Mouse (Mus musculus) MN1 (cell line): ENCODE measurements around the gene Zbp1.

Source experiments
- DNase-seq: peaks from one replicate; pipeline ENCODE4 v3.0.0-alpha.2; 2016; ENCODE audit warnings: low spot score

Zbp1 gene

DNA sequence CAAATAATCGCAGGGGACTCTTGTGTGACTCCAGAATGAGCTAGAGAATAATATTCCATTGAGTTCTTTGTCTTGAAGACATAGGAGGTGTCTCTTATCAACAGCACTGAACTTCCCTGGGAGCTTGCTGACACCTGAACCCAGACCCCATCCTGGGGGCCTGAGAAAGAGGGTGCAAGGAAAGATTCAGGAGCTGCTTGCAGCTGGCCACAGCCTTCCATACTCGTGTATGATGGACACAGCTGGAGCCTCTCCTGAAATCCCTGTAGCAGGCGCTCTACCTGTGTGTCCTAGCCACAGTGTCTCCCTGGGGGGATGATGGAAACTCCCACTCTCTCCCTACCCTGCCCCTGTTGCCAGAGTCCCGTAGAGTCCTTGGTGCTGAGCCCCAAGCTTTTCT, 6.5 kb downstream of the Zbp1 start:
- no peak for DNase-seq

DNA sequence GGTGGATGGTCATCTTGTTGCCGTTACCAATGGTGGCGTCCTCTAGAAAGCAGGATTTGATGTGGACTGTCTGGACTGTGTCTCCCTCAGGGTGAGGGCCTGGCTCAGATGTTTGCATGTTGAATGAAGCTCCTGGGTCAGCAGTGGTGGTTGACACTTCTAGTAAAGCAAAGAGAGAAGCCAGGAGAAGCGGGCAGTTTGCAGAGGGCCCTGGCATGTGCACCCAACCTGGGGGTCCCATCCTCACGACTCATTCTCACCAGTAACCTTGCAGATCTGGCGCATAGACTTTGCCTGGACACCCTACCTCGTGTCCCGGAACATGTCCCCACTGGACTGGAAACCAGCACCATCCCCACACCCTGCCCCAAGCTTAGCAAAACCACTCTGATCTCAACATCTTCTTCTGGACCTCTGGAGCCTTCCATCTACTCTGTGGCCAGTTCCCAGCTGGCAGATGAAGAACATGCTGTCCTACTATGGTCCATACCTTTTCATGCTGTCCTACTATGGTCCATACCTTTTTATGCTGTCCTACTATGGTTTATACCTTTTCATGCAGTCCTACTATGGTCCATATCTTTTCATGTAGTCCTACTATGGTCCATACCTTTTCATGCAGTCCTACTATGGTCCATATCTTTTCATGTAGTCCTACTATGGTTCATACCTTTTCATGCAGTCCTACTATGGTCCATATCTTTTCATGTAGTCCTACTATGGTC, 9.5 kb downstream of the Zbp1 start:
- DNase-seq, result no peak

DNA sequence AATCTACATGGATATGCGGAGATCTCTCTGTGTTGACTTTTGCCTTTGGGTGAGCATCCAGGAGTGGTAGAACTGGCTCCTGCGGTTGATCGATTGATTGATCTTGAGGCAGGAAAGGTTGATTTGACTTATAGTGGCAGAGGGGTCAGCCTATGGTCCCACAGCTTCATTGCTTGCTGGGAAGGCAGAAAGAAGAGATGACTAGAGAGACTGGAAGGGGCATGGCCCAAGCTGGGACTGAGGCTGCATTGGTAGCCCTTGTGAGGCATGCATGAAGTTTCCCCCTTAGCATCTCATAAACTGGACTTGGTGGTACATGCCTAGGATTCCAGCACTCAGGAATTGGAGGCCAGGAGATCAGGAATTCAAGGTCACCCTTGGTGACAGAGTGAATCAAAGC, 11.7 kb downstream of the Zbp1 start:
- DNase-seq, result no peak

DNA sequence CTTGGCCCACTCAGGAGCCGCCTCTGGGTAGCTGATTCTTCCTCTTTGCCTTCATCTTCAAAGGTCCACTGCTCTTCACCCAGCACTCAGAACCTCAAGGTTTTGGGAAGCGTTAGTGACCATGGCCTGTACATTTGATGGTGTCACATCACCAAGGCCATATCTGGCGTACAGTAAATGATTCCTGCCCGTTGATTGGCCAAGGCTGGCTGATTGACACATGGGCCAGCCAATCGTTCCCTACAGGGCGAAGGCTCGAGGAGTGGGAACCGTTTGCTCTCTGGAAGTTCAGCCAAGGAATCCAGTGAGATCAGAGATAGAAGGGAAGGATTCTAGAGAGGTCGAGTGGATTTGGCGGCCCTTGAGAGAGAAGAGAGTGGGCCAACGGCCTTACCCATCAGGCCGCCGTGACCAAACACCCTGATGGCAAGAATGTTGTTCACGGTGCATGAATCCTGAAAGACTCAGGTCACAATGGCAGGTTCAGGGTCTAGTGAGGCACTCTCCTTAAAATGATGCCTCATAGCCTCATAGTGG, 13.1 kb downstream of the Zbp1 start:
- DNase-seq, result no peak

DNA sequence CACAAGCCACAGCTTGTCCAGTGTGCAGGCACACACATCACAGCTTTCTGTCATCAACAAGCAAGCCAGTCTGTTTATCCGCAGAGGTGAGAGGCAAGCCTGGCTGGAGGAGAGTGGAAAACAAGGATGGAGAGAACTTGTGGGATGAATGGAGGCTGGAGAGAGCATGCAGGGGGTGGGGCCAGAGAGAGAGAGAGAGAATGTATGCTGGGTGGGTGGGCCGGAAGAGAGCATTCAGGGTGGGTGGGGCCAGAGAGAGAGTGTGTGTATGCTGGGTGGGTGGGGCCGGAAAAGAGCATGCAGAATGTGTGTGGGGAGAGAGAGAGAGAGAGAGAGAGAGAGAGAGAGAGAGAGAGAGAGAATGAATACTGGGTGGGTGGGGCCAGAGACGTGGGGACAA, 14.1 kb downstream of the Zbp1 start:
- DNase-seq, result no peak

DNA sequence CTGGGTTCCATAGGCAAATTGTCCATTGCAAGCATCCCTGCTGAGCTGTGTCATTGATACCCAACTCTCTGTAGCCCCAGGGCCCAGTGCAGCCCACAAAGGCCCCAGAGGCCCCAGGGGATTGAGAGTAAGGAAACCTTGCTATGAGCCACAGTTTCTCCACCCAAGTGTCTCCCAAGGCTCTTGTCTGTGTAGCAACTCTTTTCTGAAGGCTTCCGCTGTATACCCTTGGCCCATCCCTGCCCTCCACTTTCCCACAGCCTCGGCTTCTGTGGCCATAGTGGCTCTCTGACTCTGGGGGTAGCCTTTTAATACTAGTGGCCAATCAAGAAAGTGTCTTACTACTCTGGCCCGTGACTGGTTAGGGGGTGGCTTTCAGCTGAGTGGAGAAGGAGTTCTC, 15.0 kb downstream of the Zbp1 start:
- DNase-seq, result no peak

DNA sequence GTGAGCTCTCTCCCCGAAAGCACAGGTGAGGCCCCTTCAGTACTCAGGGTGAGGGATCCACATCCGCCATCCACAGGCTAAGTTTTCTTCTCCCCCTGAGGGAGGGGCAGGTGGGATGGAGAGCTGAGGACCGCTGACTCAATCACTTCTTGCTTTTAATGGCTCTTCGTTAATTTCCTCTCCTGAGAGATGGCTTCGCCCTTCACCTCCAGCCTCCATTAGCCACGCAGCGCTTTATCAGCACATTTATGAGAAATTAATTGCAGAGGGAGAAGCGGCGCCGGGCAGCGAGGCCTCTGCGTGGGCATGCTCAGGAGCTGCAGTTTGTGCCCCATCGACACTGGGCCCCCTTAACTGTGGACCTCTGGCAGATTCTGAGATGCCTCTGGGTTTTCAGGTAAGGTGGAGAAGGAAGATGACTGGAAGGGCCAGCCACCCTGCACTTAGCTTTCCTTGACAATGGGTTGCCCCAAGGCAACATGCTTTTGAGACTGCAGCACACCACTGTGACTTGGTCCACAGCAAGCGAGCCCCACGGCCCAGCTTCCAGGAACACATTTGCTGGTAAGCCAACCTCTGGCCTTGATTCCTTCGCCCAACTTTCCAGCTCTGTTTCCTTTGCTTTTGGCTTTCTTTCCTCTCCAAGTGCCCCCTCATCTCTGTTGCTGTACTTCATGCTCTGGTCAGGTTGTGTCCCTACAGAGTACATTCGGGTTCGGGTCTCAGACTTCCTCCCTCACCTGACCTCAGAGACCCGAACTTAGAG, 15.6 kb downstream of the Zbp1 start:
- no peak for DNase-seq

DNA sequence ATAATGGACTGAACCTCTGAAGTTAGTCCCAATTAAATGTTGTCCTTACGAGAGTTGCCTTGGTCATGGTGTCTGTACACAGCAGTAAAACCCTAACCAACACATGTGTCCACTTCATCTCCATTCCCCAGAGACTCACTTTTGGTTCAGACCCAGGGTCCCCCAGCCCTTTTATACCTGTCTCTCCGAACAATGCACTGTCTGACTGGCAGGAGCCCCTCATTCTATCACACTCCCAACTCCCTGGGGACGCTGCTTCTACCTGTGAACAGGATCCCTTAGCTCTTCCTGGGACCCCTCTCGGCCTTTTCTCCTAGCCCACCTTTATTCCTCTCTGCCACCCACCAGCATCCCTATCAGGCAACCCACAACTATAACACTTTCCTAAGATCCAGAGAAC, 23.9 kb downstream of the Zbp1 start:
- no peak for DNase-seq

DNA sequence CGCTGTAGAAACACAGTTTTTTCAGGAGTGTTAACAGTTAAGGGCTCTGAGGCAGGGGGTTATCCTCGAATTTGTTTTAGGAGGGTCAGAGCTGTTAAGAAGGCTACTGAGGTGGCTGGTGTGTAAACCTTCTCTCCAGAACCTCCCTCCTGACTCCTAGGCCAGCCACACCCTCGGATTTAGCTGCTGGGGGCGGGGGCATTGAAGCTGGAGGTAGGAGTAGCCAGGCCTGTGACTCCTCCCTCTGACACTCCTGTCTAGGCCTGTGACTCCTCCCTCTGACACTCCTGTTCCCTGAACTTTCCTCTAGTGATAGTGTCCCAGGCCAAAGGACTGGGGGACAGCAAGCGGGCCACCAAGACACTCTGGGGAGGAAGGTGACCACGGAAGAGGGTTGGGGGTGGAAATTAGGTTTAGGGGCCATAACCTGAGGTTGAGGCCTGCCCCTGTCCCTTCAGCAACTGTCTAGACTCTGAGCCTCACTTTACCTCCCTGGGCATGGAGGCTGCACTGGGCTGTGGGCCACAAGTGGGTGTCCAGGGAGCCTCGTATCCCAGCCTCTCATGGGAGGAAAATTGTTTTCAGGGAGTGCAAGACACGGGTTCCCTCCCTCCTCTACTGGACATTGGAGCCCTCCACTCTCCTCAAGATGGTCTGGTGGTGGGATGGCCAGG, 31.4 kb downstream of the Zbp1 start:
- no peak for DNase-seq

DNA sequence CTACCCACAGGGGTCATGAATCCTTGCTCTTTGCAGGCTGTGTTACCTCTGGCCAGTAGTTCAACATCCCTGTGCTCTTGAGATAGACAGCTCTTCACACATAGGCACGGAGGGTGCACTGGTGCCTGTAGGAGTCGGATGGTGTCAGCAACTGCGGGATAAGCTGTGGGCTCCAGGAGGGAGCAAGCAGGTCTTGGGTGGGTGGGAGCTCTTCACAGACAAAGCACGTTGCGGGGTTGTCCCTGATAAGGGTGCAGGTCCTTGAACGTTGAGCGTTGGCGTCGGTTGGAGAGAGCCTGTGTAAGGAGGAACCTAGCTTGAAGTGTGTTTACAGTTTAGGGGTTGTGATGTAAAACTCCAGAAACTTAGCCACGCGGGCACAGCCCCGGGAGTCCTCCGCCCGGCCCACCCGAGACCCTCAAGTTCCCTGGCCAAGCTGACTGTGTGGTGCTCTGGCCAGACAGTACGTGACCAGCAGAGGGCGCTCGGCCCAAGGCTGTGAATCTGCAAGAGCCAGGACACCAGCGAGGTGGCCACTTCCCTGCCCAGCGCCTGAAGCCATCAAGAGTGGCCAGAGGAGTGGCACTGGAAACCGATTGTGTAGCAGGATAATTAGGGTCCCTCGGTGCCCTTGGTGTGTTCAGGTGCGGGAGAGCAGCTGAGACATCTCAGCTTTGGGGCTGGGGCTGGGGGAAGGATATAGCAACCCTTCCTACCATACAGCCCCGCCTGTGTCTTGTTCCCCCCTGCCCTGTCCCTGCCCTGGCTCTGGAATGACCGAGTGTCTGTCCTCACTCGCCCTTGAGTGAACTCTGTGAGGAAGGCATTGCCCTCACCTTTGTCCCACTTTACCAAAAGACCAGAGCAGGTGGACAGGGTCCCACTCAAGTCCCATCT, 32.4 kb downstream of the Zbp1 start:
- DNase-seq, result peak; percentile 73

DNA sequence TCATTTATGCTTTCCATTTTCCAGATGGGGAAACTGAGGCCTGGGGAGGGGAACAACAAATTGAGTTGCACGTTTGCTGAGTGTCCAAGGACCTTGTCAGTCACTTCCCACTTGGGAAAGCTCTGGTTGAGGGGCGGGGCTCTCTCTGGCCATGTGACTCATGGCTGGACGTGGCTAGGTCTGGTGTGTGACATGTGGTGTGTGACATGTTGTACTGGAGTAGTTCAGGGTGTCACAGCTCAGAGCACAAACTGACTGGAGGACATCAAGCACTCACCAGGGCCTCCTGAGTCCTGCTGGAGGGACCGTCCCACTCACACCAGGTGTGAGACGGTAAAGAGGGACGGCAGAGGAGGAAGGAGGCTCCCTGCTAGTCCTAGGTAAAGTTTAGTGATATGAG, 33.4 kb downstream of the Zbp1 start:
- DNase-seq, result no peak

DNA sequence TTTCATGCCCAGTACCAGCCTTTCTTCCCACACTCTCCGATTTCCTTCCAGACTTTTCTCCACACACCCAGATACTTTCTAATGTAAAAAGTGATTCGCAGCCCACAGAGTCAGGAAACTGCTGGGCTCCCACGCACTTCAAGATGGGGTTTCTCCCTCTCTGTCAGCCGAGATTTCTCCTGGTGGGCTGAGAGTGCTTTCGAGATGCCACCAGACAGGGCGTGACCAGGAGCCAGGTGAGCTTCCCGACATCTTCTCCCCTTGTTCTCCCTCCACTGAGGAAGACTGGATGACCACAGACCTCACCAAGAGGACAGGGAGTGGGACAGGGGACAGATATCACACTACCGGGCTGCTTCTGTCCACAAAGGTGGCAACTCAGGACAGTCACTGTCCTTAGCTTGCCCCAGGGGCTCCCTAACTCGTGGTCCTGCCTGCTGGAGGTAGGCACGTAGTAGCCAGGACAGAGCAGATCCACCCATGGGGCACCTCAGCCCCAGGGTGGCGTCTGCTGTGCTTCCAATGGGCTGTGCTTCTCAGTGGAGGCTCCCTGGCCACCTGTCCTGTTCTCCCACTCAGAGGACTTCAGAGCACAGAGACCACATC, 34.1 kb downstream of the Zbp1 start:
- no peak for DNase-seq

DNA sequence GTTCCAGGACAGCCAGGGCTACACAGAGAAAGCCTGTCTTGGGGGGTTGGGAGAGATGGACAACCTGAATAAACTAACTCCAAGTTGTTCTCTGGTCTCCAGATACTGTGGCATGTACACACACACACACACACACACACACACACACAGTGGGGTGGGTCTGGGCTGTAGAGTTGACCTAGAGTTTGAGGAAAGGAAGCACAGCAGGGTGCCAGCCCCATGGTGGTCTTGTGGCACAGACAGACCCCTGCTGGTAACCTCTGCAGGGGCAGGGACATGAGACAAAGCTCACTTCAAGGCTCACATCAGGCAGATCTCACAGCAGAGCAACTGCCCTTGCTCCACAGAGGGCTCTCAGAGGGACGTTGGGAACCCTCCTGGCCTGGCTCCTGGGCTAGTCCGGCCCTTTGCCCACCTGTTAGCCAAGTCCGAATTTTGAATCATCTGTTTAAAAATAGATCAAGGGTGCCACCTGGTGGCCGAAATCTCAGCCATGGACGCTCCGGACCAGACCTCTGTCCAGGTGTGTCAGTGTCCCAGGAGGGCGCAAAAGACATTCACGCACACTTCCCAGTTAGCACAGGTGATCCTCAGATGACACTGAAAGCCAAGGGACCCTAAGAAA, 34.8 kb downstream of the Zbp1 start:
- DNase-seq, result peak; percentile 54

DNA sequence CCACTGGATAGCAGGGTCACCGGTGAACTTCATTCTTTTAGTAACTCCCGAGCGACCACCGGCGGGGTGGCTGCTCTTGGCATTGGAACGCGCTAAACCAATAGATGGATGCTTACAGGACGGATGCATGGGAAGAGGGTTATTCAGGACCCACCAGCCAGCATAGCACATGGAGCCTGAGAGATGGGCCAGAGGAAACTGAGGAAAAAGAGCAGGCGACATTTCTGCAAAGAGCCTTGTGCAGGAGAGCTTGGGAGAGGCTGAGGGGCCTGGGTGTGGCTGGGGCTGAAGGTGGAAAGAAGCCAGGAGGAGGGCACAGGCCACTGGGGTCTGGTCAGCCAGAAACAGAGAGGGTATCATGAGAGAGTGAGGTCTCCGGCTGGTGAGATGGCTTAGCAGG, 35.4 kb downstream of the Zbp1 start:
- no peak for DNase-seq

DNA sequence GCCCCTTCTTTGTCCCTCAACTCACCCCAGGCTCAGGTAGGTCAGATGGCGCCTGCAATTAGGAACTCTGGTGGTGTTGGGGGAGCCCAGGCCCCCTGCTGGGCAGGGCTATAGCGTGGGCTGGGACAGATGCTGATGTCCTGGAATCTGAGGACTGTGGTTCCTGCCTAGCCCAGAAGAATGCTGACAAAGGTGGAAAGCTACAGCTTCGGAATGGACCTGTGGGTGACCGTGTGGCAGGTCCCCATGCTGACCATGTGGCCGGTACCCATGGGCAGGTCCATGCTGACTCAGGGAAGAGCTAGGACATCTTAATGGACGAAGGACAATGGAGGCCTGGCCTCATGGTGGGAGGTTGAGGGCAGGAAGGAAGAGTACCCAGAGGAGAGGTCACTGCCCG, 35.9 kb downstream of the Zbp1 start:
- DNase-seq, result no peak

DNA sequence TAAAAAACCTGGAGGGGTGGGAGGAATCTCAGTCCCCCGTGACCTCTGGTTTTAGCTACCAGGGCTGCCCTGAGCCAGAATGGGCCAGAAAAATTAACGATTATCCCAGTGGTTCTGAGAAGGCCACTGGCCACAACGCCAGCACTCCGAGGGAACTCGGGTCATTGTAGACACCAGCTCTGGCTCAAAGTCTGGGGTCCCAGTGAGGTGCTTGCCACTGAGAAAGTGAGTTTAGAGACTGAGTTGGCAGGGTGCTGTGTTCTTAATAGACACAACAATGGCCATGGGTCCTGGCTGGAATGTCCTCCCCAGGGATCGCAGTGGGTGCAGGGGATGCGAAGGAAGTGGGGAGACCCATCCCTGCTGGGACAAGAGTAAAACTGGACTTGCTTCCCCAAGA, 36.8 kb downstream of the Zbp1 start:
- DNase-seq, result no peak

DNA sequence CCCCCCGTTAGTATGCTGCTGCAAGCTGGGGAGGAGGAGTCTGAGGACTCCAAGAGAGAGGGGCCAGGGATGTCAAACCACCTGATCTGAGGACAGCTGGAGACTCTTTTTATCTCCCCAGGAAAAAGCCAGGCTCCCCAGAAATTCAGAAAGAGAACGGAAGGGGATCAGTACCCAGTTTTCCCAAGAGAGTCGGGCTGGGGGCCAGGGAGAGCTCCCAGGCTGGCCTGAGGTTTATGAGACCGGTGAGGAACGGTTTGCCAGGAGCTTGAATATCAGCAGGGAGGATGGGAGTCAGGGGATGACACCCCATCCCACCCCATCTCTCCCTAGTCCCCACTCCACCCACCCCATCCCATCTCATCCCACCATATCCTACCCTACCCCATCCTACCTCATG, 37.2 kb downstream of the Zbp1 start:
- no peak for DNase-seq

DNA sequence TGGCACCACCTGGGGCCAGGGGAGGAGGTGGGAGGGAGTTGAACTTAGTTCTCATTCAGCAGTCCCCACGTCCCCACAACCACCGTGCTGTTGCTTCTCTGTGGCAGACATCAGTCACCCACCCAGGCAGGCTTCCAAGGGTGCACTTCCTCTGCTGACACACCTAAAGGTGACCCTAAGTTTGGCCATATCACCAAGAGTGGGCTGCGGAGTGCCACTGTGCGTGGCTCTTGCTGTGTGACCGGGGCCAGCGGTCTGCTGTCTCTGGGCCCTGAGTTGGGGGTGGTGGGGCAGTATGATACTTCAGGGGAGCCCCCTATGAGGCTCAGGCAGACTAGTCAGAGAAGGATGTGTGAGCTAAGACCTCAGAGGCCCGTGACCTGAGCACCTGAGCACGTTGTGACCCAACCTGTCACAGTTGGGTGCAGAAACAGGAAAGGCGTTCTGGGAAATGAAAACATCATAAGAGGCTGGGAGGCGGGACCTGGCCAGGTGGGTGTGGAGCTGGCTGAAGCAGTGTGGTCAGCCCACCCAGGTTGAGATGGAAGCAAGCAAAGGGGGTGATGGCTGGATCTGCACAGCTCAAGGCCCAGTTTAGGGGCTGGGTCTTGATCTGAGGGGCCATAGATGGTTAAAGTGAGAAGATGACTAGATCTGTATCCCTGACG, 37.9 kb downstream of the Zbp1 start:
- no peak for DNase-seq

DNA sequence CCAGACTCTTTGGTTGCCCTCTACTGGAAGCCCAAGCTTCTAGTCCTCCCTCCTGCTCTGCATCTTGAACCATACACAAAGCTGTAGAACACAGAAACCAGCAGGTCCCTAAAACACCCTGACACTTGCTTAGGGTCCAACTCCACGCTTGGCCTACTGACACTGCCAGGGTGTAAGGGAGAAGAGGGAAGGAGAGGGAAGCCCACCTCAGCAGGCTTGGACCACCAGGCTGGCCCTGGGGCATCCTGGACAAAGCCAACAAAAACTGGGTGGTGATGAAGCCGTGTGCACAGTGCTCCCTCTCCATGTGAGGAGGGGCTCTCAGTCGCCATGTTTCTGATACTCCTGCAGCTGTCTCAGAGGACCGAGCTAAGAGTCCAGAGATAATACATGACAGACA, 38.7 kb downstream of the Zbp1 start:
- no peak for DNase-seq

DNA sequence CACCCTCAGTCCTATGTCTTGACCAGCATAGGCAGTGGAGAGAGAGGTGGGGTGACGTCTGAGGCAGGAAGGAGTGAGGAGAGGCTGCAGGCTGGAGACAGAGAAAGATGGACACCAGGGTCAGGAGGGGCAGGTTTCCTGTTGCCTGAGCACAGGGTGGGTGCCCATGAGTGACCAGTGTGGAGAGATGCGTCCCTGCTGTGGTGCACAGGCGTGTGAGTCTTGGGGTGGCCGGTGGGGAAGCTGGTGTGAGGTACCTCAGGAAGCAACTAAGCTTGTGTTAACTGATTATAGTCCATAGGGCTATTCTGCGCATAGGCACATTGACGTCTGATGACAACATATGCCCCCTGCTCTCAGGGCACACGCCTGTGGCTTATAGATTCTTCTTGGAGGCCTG, 39.7 kb downstream of the Zbp1 start:
- no peak for DNase-seq

DNA sequence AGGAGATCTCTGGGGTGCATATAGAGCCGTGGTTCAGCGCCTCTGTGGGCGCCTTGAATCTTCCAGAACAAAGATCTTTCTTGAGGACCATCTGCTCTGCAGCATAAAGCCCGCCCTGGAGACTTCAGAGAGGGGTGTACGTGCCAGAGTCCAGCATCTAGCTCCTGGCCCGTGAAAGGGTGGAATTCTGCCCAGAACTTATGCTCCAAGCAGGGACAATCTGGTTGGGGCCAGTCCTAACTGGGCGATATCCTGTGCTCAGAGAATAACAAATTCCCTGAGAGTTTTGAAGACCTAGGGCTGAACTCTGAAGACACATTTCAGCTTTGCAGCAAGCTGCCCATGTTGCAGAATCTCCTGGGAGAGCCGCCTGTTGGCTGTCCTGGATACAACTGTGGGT, 40.8 kb downstream of the Zbp1 start:
- DNase-seq, result no peak
